Mouse (Mus musculus) neural tube, embryonic 15.5 days (tissue): ENCODE data around the gene Cltrn. TPM values are rescaled to one million over a fixed set of nuclear protein-coding genes. Genes with fewer than 3 reads are reported as not detected.

Source experiments
- ATAC-seq: fragments of 200-750 bp; cut with Nextera tagmentation; 2 replicates; pipeline ENCODE4 v1.8.0; 2017; ENCODE audit warnings: mild to moderate bottlenecking, moderate TSS enrichment, moderate library complexity; ENCODE audit not compliant: low FRiP score
- H3K27ac ChIP-seq: fragments of 300-500 bp; sonication (generic); replicated peaks from 2 replicates; pipeline ENCODE4 v1.5.1; 2015; ENCODE audit warnings: mild to moderate bottlenecking, inconsistent platforms
- H3K27me3 ChIP-seq: fragments of 300-500 bp; sonication (generic); replicated peaks from 2 replicates; pipeline ENCODE4 v1.6.1; 2015; ENCODE audit warnings: inconsistent platforms
- H3K36me3 ChIP-seq: fragments of 300-500 bp; sonication (generic); 2 replicates; pipeline ENCODE4 v1.6.1; 2015; ENCODE audit warnings: inconsistent platforms
- H3K4me1 ChIP-seq: fragments of 300-500 bp; sonication (generic); 2 replicates; pipeline ENCODE4 v1.6.1; 2015; ENCODE audit warnings: inconsistent platforms
- H3K4me2 ChIP-seq: fragments of 300-500 bp; sonication (generic); 2 replicates; pipeline ENCODE4 v1.6.1; 2015; ENCODE audit warnings: inconsistent platforms, mild to moderate bottlenecking, moderate library complexity
- H3K4me3 ChIP-seq: fragments of 300-500 bp; sonication (generic); replicated peaks from 2 replicates; pipeline ENCODE4 v1.5.1; 2015; ENCODE audit warnings: mild to moderate bottlenecking, inconsistent platforms
- H3K9ac ChIP-seq: fragments of 300-500 bp; sonication (generic); replicated peaks from 2 replicates; pipeline ENCODE4 v1.6.1; 2015; ENCODE audit warnings: mild to moderate bottlenecking, inconsistent platforms
- H3K9me3 ChIP-seq: fragments of 300-500 bp; sonication (generic); replicated peaks from 2 replicates; pipeline ENCODE4 v1.6.1; 2016; ENCODE audit warnings: inconsistent platforms
- WGBS: fragments of 180-500 bp; shearing (Covaris S2); methylation state at CpG from one replicate; pipeline ENCODE4 v1.1.7; 2015; ENCODE audit warnings: mixed read lengths; 5-methylcytosine and 5-hydroxymethylcytosine counted together
- polyA plus RNA-seq: library from polyadenylated mRNA; unstranded; fragments of >200 nt; fragmentation: Nextera tagmentation; extraction: Ambion mirVana; gene quantifications from 2 replicates; pipeline ENCODE4 v1.2.1, GENCODE M21; 2015

Gene Cltrn
- polyA plus RNA-seq, 1 experiment from 2014 or later: not detected

GRCm38 (mm10) chrX:164092300-164093169 lies 3.9 kb downstream of the Cltrn start:
- no peaks in the 10 kb centered on the region for H3K9me3 ChIP-seq
- no peak overlapping the region for H3K27ac ChIP-seq
- no peak for ATAC-seq
- H3K4me1 ChIP-seq: no peaks in the 10 kb centered on the region
- 76% methylated on average over 7 of the region's 7 CpGs for WGBS
- H3K36me3 ChIP-seq: no peaks in the 10 kb centered on the region
- no peak overlapping the region for H3K9ac ChIP-seq
- peaks cover 9% of the 10 kb centered on the region for H3K27me3 ChIP-seq
- no peak overlapping the region for H3K4me3 ChIP-seq
- no peak overlapping the region for H3K4me2 ChIP-seq

- H3K36me3 ChIP-seq: no peaks in the 10 kb centered on the region
- H3K9me3 ChIP-seq: no peaks in the 10 kb centered on the region
- H3K4me2 ChIP-seq: no peak overlapping the region
- no peak for ATAC-seq
- H3K4me1 ChIP-seq: no peaks in the 10 kb centered on the region
- H3K27ac ChIP-seq: no peak overlapping the region
- peaks cover 9% of the 10 kb centered on the region for H3K27me3 ChIP-seq
- WGBS: 86% methylated on average over 5 of the region's 5 CpGs
- no peak overlapping the region for H3K4me3 ChIP-seq
- H3K9ac ChIP-seq: no peak overlapping the region
Observed at GRCm38 (mm10) chrX:164093435-164093834, 4.8 kb downstream of the Cltrn start.

GRCm38 (mm10) chrX:164095838-164096237 lies 7.2 kb downstream of the Cltrn start:
- Histone ChIP-seq H3K36me3 (no peaks in the 10 kb centered on the region), H3K4me2 (no peak overlapping the region), H3K9me3 (no peaks in the 10 kb centered on the region), H3K9ac (no peak overlapping the region), H3K27me3 (peaks cover 7% of the 10 kb centered on the region), H3K4me3 (no peak overlapping the region), H3K4me1 (no peaks in the 10 kb centered on the region), H3K27ac (no peak overlapping the region)
- WGBS: 81% methylated on average over 2 of the region's 2 CpGs
- ATAC-seq: no peak

- H3K9me3 ChIP-seq: no peaks in the 10 kb centered on the region
- no peak for ATAC-seq
Observed at GRCm38 (mm10) chrX:164101483-164101882, 12.9 kb downstream of the Cltrn start.

GRCm38 (mm10) chrX:164102198-164102597 lies 13.6 kb downstream of the Cltrn start:
- Histone ChIP-seq H3K9ac (no peak overlapping the region), H3K4me3 (no peak overlapping the region), H3K4me2 (no peak overlapping the region), H3K36me3 (no peaks in the 10 kb centered on the region), H3K9me3 (no peaks in the 10 kb centered on the region), H3K27me3 (0 out of 2 replicates have a peak, but pooled peaks cover 3% of the 10 kb centered on the region), H3K4me1 (no peaks in the 10 kb centered on the region), H3K27ac (no peak overlapping the region)
- 88% methylated on average over 7 of the region's 7 CpGs for WGBS
- no peak for ATAC-seq

More at GRCm38 (mm10) chrX:164101483-164101882, 12.9 kb downstream of the Cltrn start:
- no peak overlapping the region for H3K4me3 ChIP-seq
- no peaks in the 10 kb centered on the region for H3K36me3 ChIP-seq
- no peaks in the 10 kb centered on the region for H3K4me1 ChIP-seq
- H3K4me2 ChIP-seq: no peak overlapping the region
- no peak overlapping the region for H3K9ac ChIP-seq
- H3K27me3 ChIP-seq: 0 out of 2 replicates have a peak, but pooled peaks cover 3% of the 10 kb centered on the region
- no peak overlapping the region for H3K27ac ChIP-seq

- no peak for ATAC-seq
- WGBS: 64% methylated on average over 6 of the region's 6 CpGs
Observed at GRCm38 (mm10) chrX:164102656-164103055, 14.0 kb downstream of the Cltrn start.

GRCm38 (mm10) chrX:164111146-164111545 lies 22.5 kb downstream of the Cltrn start:
- no peaks in the 10 kb centered on the region for H3K9me3 ChIP-seq
- no peaks in the 10 kb centered on the region; the same call in none of the 2 replicates for H3K27me3 ChIP-seq
- no peak overlapping the region for H3K9ac ChIP-seq
- H3K4me1 ChIP-seq: no peaks in the 10 kb centered on the region
- 81% methylated on average over 3 of the region's 3 CpGs for WGBS
- no peak for ATAC-seq
- no peak overlapping the region for H3K4me3 ChIP-seq
- no peak overlapping the region for H3K4me2 ChIP-seq
- no peaks in the 10 kb centered on the region for H3K36me3 ChIP-seq
- no peak overlapping the region for H3K27ac ChIP-seq

More at GRCm38 (mm10) chrX:164102656-164103055, 14.0 kb downstream of the Cltrn start:
- no peak overlapping the region for H3K4me2 ChIP-seq
- H3K27ac ChIP-seq: no peak overlapping the region
- H3K9me3 ChIP-seq: no peaks in the 10 kb centered on the region
- no peaks in the 10 kb centered on the region for H3K4me1 ChIP-seq
- H3K9ac ChIP-seq: no peak overlapping the region
- H3K36me3 ChIP-seq: no peaks in the 10 kb centered on the region
- H3K27me3 ChIP-seq: 0 out of 2 replicates have a peak, but pooled peaks cover 3% of the 10 kb centered on the region
- no peak overlapping the region for H3K4me3 ChIP-seq

- no peaks in the 10 kb centered on the region for H3K4me1 ChIP-seq
- H3K9ac ChIP-seq: no peak overlapping the region
- H3K27me3 ChIP-seq: no peaks in the 10 kb centered on the region; the same call in none of the 2 replicates
- no peaks in the 10 kb centered on the region for H3K9me3 ChIP-seq
- no peak overlapping the region for H3K4me2 ChIP-seq
- no peak for ATAC-seq
- WGBS: 90% methylated on average over 6 of the region's 6 CpGs
- no peak overlapping the region for H3K27ac ChIP-seq
- no peaks in the 10 kb centered on the region for H3K36me3 ChIP-seq
- H3K4me3 ChIP-seq: no peak overlapping the region
Observed at GRCm38 (mm10) chrX:164113744-164114143, 25.1 kb downstream of the Cltrn start.

GRCm38 (mm10) chrX:164123942-164124341 lies 35.3 kb downstream of the Cltrn start:
- H3K4me1 ChIP-seq: no peaks in the 10 kb centered on the region
- no peak overlapping the region for H3K4me3 ChIP-seq
- no peak overlapping the region for H3K9ac ChIP-seq
- H3K27ac ChIP-seq: no peak overlapping the region
- ATAC-seq: no peak
- WGBS: 92% methylated on average over 3 of the region's 3 CpGs
- no peaks in the 10 kb centered on the region for H3K9me3 ChIP-seq
- no peaks in the 10 kb centered on the region for H3K36me3 ChIP-seq
- H3K27me3 ChIP-seq: no peaks in the 10 kb centered on the region; the same call in 1 of the 2 replicates
- H3K4me2 ChIP-seq: no peak overlapping the region

- Histone ChIP-seq H3K4me1 (no peaks in the 10 kb centered on the region), H3K9me3 (no peaks in the 10 kb centered on the region), H3K4me3 (no peak overlapping the region), H3K36me3 (no peaks in the 10 kb centered on the region), H3K9ac (no peak overlapping the region), H3K4me2 (no peak overlapping the region), H3K27ac (no peak overlapping the region), H3K27me3 (no peaks in the 10 kb centered on the region; the same call in 1 of the 2 replicates)
- 91% methylated on average over 3 of the region's 3 CpGs for WGBS
- ATAC-seq: no peak
Observed at GRCm38 (mm10) chrX:164133531-164133930, 44.9 kb downstream of the Cltrn start.

- no peak overlapping the region for H3K4me2 ChIP-seq
- no peak for ATAC-seq
- 87% methylated on average over 4 of the region's 4 CpGs for WGBS
Observed at GRCm38 (mm10) chrX:164135304-164135818, 46.7 kb downstream of the Cltrn start.

GRCm38 (mm10) chrX:164139032-164139431 lies 50.4 kb downstream of the Cltrn start, which contains the start of gene Ace2:
TSS of gene Ace2 (plus strand) at chrX:164139332.
- H3K9ac ChIP-seq: no peak within 1 kb of the TSS
- no peaks in the 10 kb centered on the region for H3K36me3 ChIP-seq
- peaks cover 4% of the 10 kb centered on the region; the same call in 1 of the 2 replicates for H3K27me3 ChIP-seq
- no peaks in the 10 kb centered on the region for H3K9me3 ChIP-seq
- no peak within 1 kb of the TSS for H3K4me2 ChIP-seq
- H3K4me1 ChIP-seq: no peaks in the 10 kb centered on the region
- H3K4me3 ChIP-seq: no peak within 1 kb of the TSS
- ATAC-seq: no peak
- H3K27ac ChIP-seq: no peak within 1 kb of the TSS
- WGBS: 84% methylated on average over 2 of the region's 2 CpGs

More at GRCm38 (mm10) chrX:164135304-164135818, 46.7 kb downstream of the Cltrn start:
- Histone ChIP-seq H3K9me3 (no peaks in the 10 kb centered on the region), H3K4me3 (no peak overlapping the region), H3K36me3 (no peaks in the 10 kb centered on the region), H3K4me1 (no peaks in the 10 kb centered on the region), H3K27ac (no peak overlapping the region), H3K27me3 (peaks cover 4% of the 10 kb centered on the region; the same call in 1 of the 2 replicates), H3K9ac (no peak overlapping the region)
